ENCODE assay signal across 16 mouse cellular contexts in the genomic region with DNA sequence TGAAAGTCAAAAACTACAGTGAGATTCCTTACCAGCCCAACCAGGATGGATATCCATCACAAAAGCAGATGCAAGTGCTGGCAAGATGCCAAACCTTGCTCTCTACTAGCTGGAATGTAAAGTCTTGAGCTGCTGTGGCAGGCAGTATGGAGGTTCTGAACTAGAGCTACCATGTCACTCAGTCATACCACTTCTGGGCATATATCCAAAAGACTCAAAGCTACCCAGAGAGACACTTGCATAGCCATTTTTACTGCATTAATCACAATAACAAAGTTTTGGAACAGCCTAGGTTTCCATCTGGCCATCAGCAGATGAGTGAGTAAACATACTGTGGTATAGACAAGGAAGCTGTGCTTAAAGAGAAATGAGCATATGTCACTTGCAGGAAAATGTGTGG. TPM values are rescaled to one million over a fixed set of nuclear protein-coding genes. Genes with fewer than 3 reads are reported as not detected.
A peak's percentile ranks its signal among the peaks of the same experiment; 100 is the strongest.
DNase-seq lines count a peak whose midpoint lies in the region; ATAC-seq and TF ChIP-seq lines count a peak whose summit lies in the region.
"Had no signal": no experiment of that assay in that cellular context is flagged by ENCODE, and none has a peak within 500 bp of the region (broad histone marks: within the 10 kb centered on the region; RNA-seq: fewer than 3 reads in every experiment).

No protein-coding gene starts in this region.

- no peaks in the 10 kb centered on the region for H3K36me3 ChIP-seq in liver, embryonic 12.5 days
- no peaks in the 10 kb centered on the region for H3K36me3 ChIP-seq in ES-E14 (ENCODE audit: control insufficient read depth, insufficient read depth, low read length, poor library complexity, severe bottlenecking)
- H3K36me3 ChIP-seq: heart, embryonic 12.5 days; intestine, embryonic 15.5 days had no signal

- H3K9ac ChIP-seq in liver, embryonic 12.5 days, result no peak overlapping the region
- no peak overlapping the region for H3K9ac ChIP-seq in ES-E14 (ENCODE audit: insufficient read depth, low read depth, low read length, poor library complexity, severe bottlenecking)
- H3K9ac ChIP-seq: heart, embryonic 12.5 days; intestine, embryonic 15.5 days had no signal

- H3K4me1 ChIP-seq in liver, embryonic 12.5 days, result no peaks in the 10 kb centered on the region
- H3K4me1 ChIP-seq in ES-E14 (ENCODE audit: control insufficient read depth in 2 of 2, insufficient read depth in 2 of 2, low read length in 2 of 2, poor library complexity in 1 of 2), result no peaks in the 10 kb centered on the region
- H3K4me1 ChIP-seq: heart, embryonic 12.5 days; intestine, embryonic 15.5 days had no signal

- H3K27ac ChIP-seq in liver, embryonic 12.5 days, result no peak overlapping the region
- H3K27ac ChIP-seq in ES-E14 (ENCODE audit: insufficient read depth, low read depth, low read length, poor library complexity, severe bottlenecking), result no peak overlapping the region
- H3K27ac ChIP-seq: intestine, embryonic 15.5 days had no signal

- no peak overlapping the region for H3K4me3 ChIP-seq in liver, embryonic 12.5 days
- H3K4me3 ChIP-seq in ES-E14 (ENCODE audit: insufficient read depth in 1 of 2, low read depth in 1 of 2, low read length in 2 of 2, poor library complexity in 1 of 2, severe bottlenecking in 1 of 2), result no peak overlapping the region
- H3K4me3 ChIP-seq: heart, embryonic 12.5 days; intestine, embryonic 15.5 days had no signal

- in situ Hi-C loops in ES-E14 (cut with MboI; ENCODE audit: low sequenced_read_pairs in 2 of 2, unreplicated experiment in 2 of 2), result no loop called here

- DNase-seq in cerebellum, postnatal 10 days, result peak; percentile 16 to 22
- DNase-seq in cerebellum, postnatal 36 days, result no peak
- DNase-seq in liver (peak; percentile 4), ES-E14 (ENCODE audit: low read depth, low spot score) (peak; percentile 37)
- peak; percentile 12 for DNase-seq in layer of hippocampus, adult 11-12 months (ENCODE audit: low spot score)
- no peak for DNase-seq in urinary bladder, postnatal 25 days (ENCODE audit: low spot score)
- DNase-seq: thymus, adult 2 months had no signal

- ATAC-seq in liver, embryonic 12.5 days, result no peak
- no peak for ATAC-seq in megakaryocyte progenitor cell, adult 5-6 weeks (replicated peaks; ENCODE audit: poor library complexity)
- ATAC-seq: intestine, embryonic 15.5 days had no signal

- H3K4me2 ChIP-seq in liver, embryonic 12.5 days, result no peak overlapping the region
- H3K4me2 ChIP-seq: heart, embryonic 12.5 days; intestine, embryonic 15.5 days; liver, embryonic 11.5 days; midbrain, embryonic 11.5 days had no signal

- no peaks in the 10 kb centered on the region for H3K27me3 ChIP-seq in liver, embryonic 12.5 days (replicated peaks)
- H3K27me3 ChIP-seq: heart, embryonic 12.5 days; intestine, embryonic 15.5 days had no signal

- H3K9me3 ChIP-seq in liver, embryonic 12.5 days (replicated peaks), result no peaks in the 10 kb centered on the region
- H3K9me3 ChIP-seq in ES-E14 (ENCODE audit: control insufficient read depth, insufficient read depth, low read depth, low read length), result no peaks in the 10 kb centered on the region
- H3K9me3 ChIP-seq: heart, embryonic 12.5 days; intestine, embryonic 15.5 days had no signal

TF ChIP-seq in ES-E14, 5 proteins besides CTCF, POLR2A, EP300 and RAD21:
- no peak for TF ChIP-seq ZNF384 (IDR thresholded peaks at IDR 0.05; ENCODE audit: low read depth, low read length)
- no peak for TF ChIP-seq ZC3H11A (IDR thresholded peaks at IDR 0.05; ENCODE audit: borderline replicate concordance, low read depth, low read length)
- no peak for TF ChIP-seq CHD2 (IDR thresholded peaks at IDR 0.05; ENCODE audit: low read depth, low read length)
- no peak for TF ChIP-seq MAFK (IDR thresholded peaks at IDR 0.05; ENCODE audit: insufficient read depth, low read depth, low read length)
- TF ChIP-seq HCFC1 (IDR thresholded peaks at IDR 0.05; ENCODE audit: borderline replicate concordance, insufficient read depth, low read length), result no peak

RNA-seq across cellular contexts. Expression of a gene that starts 25.6 kb away (rescaled TPM):
- polyA plus RNA-seq in liver, embryonic 12.5 days (2016; fragmentation: Nextera tagmentation; extraction: Ambion mirVana), result 1.4 and 1.6 TPM in 2 replicates
- total RNA-seq in ES-E14 (2012; rRNA removed), result 0.21 and 0.80 TPM in 2 replicates
- total RNA-seq in megakaryocyte progenitor cell, adult 5-6 weeks (2015), result 71.7 and 78.7 TPM in 2 replicates
- 68.6 and 87.1 TPM in 2 replicates for total RNA-seq in megakaryocyte progenitor cell, adult 5-6 weeks (2017)

RNA-seq across cellular contexts. Expression of a gene that starts 53.8 kb away (rescaled TPM):
- not detected in 2 replicates for polyA plus RNA-seq in liver, embryonic 12.5 days (2016; fragmentation: Nextera tagmentation; extraction: Ambion mirVana)
- total RNA-seq in ES-E14 (2012; rRNA removed), result not detected in 2 replicates
- total RNA-seq in megakaryocyte progenitor cell, adult 5-6 weeks (2015), result not detected in 2 replicates
- not detected in 2 replicates for total RNA-seq in megakaryocyte progenitor cell, adult 5-6 weeks (2017)
- total RNA-seq: layer of hippocampus, postnatal 25 days; neutrophil, adult 5-6 weeks had no signal
- polyA plus RNA-seq: C2C12; heart, embryonic 12.5 days; intestine, embryonic 15.5 days; liver, embryonic 11.5 days; midbrain, embryonic 11.5 days; thymus, adult 2 months had no signal

Comparison
In these comparisons a context has a peak if more than half of its experiments do, and no peak if none do; other contexts are left out.
1. DNase-seq: peak in cerebellum, postnatal 10 days (2 of 2), liver (single experiment), ES-E14 (single experiment) and layer of hippocampus, adult 11-12 months (single experiment); none in cerebellum, postnatal 36 days (0 of 2) and urinary bladder, postnatal 25 days (single experiment).
2. RNA of a gene that starts 25.6 kb away (total RNA-seq): 68.6 to 87.1 TPM in megakaryocyte progenitor cell, adult 5-6 weeks; 0.21 to 0.80 TPM in ES-E14; every median in the first group is over 10 times any median in the second.